Mouse (Mus musculus) CH12.LX (cell line): ENCODE results near the gene Lgi1. TPM values are rescaled to one million over a fixed set of nuclear protein-coding genes. Genes with fewer than 3 reads are reported as not detected.

Source experiments
- DNase-seq: peaks from one replicate; pipeline ENCODE4 v3.0.0-alpha.2; 2013; ENCODE audit errors: extremely low read depth
- H3K27ac ChIP-seq: 2 replicates; pipeline ENCODE4 v1.5.1; 2012; ENCODE audit warnings: low read depth, mild to moderate bottlenecking, control low read depth, moderate library complexity; ENCODE audit not compliant: insufficient read depth
- H3K27me3 ChIP-seq: replicated peaks from 2 replicates; pipeline ENCODE3; 2012; ENCODE audit warnings: inconsistent platforms
- H3K36me3 ChIP-seq, 2 experiments: replicated peaks in 1 of 2; 2 replicates each; pipeline versions ENCODE3 to v1.6.1; 2012; ENCODE audit warnings: inconsistent platforms in 1 of 2, low read length in 1 of 2, mild to moderate bottlenecking in 1 of 2, mixed read lengths in 1 of 2, moderate library complexity in 1 of 2; ENCODE audit not compliant: control insufficient read depth in 1 of 2, insufficient read depth in 1 of 2
- H3K4me1 ChIP-seq, 2 experiments: 2 replicates each; pipeline ENCODE4 v1.6.1; 2012; ENCODE audit warnings: inconsistent platforms in 1 of 2, moderate library complexity in 1 of 2; ENCODE audit not compliant: insufficient read depth in 2 of 2, control insufficient read depth in 1 of 2
- H3K4me2 ChIP-seq: 2 replicates; pipeline ENCODE4 v1.6.1; 2012; ENCODE audit warnings: low read depth, mild to moderate bottlenecking, control low read depth; ENCODE audit not compliant: poor library complexity, insufficient read depth, severe bottlenecking
- H3K4me3 ChIP-seq, 3 experiments: fragments of 150-350 bp in 1 of 3; sonication (generic) in 1 of 3; replicated peaks in 1 of 3; 2 replicates each; pipeline versions ENCODE3 to v1.5.1; 2011 to 2012; ENCODE audit warnings: low read depth in 2 of 3, low read length in 2 of 3, mild to moderate bottlenecking in 2 of 3, moderate library complexity in 2 of 3, control low read depth in 1 of 3, improper control_type of control experiment in 1 of 3, inconsistent platforms in 1 of 3, mixed read lengths in 1 of 3; ENCODE audit not compliant: poor library complexity in 1 of 3
- H3K79me2 ChIP-seq: replicated peaks from 2 replicates; pipeline ENCODE4 v1.6.1; 2012; ENCODE audit warnings: mild to moderate bottlenecking, moderate library complexity; ENCODE audit not compliant: control insufficient read depth, poor library complexity, insufficient read depth, severe bottlenecking; ENCODE audit errors: extremely low read depth
- H3K9ac ChIP-seq: 2 replicates; pipeline ENCODE4 v1.6.1; 2012; ENCODE audit warnings: low read depth, mild to moderate bottlenecking, control low read depth, moderate library complexity; ENCODE audit not compliant: insufficient read depth
- H3K9me3 ChIP-seq: replicated peaks from 2 replicates; pipeline ENCODE3; 2012; ENCODE audit warnings: low read length, inconsistent platforms, mixed read lengths
- CHD1 ChIP-seq: IDR thresholded peaks from 2 replicates; pipeline ENCODE4 v1.6.1; 2012; ENCODE audit warnings: low read depth, low read length, improper control_type of control experiment, inconsistent platforms
- CTCF ChIP-seq, 2 experiments: IDR thresholded peaks in 1 of 2; conservative IDR thresholded peaks in 1 of 2; 2 replicates each; pipeline ENCODE4 v1.5.1; 2011 to 2012; ENCODE audit warnings: low read depth in 2 of 2, low read length in 2 of 2, improper control_type of control experiment in 1 of 2, inconsistent platforms in 1 of 2, mild to moderate bottlenecking in 1 of 2, moderate library complexity in 1 of 2
- E2F4 ChIP-seq: IDR thresholded peaks from 2 replicates; pipeline ENCODE4 v1.6.1; 2011; ENCODE audit warnings: low read depth, low read length, improper control_type of control experiment; ENCODE audit not compliant: insufficient replicate concordance
- EP300 ChIP-seq: IDR thresholded peaks from 2 replicates; pipeline ENCODE4 v1.6.1; 2011; ENCODE audit warnings: low read length, improper control_type of control experiment
- ETS1 ChIP-seq: conservative IDR thresholded peaks from 2 replicates; pipeline ENCODE4 v1.6.1; 2012; ENCODE audit warnings: low read depth, mild to moderate bottlenecking, inconsistent platforms, low read length, improper control_type of control experiment, moderate library complexity
- GABPA ChIP-seq: IDR thresholded peaks from 2 replicates; pipeline ENCODE4 v1.6.1; 2012; ENCODE audit warnings: low read depth, low read length, improper control_type of control experiment, inconsistent platforms; ENCODE audit not compliant: insufficient replicate concordance
- HCFC1 ChIP-seq: IDR thresholded peaks from 2 replicates; pipeline ENCODE4 v1.6.1; 2012; ENCODE audit warnings: low read depth, mild to moderate bottlenecking, inconsistent platforms, low read length, improper control_type of control experiment
- IRF4 ChIP-seq: IDR thresholded peaks from 2 replicates; pipeline ENCODE4 v1.6.1; 2014; ENCODE audit warnings: low read depth, mild to moderate bottlenecking, inconsistent platforms, low read length, improper control_type of control experiment
- JUN ChIP-seq: IDR thresholded peaks from 2 replicates; pipeline ENCODE4 v1.6.1; 2011; ENCODE audit warnings: low read depth, mild to moderate bottlenecking, low read length, improper control_type of control experiment, moderate library complexity; ENCODE audit not compliant: insufficient read depth
- JUND ChIP-seq: conservative IDR thresholded peaks from 2 replicates; pipeline ENCODE4 v1.6.1; 2011; ENCODE audit warnings: low read depth, low read length, improper control_type of control experiment
- MAZ ChIP-seq: IDR thresholded peaks from 2 replicates; pipeline ENCODE4 v1.6.1; 2012; ENCODE audit warnings: low read depth, mild to moderate bottlenecking, inconsistent platforms, low read length, improper control_type of control experiment, moderate library complexity
- MXI1 ChIP-seq: IDR thresholded peaks from 2 replicates; pipeline ENCODE4 v1.6.1; 2011; ENCODE audit warnings: mild to moderate bottlenecking, low read depth, low read length, improper control_type of control experiment
- NELFE ChIP-seq: IDR thresholded peaks from 2 replicates; pipeline ENCODE4 v1.6.1; 2011; ENCODE audit warnings: low read depth, low read length, improper control_type of control experiment
- POLR2AphosphoS2 ChIP-seq: IDR thresholded peaks from 2 replicates; pipeline ENCODE4 v1.6.1; 2011; ENCODE audit warnings: low read depth, low read length, improper control_type of control experiment
- RAD21 ChIP-seq: IDR thresholded peaks from 2 replicates; pipeline ENCODE4 v1.6.1; 2011; ENCODE audit warnings: low read depth, mild to moderate bottlenecking, low read length, improper control_type of control experiment, moderate library complexity
- SIN3A ChIP-seq: IDR thresholded peaks from 2 replicates; pipeline ENCODE4 v1.6.1; 2012; ENCODE audit warnings: low read length, improper control_type of control experiment, inconsistent platforms
- TCF12 ChIP-seq: IDR thresholded peaks from 2 replicates; pipeline ENCODE4 v1.6.1; 2014; ENCODE audit warnings: low read depth, mild to moderate bottlenecking, inconsistent platforms, low read length, improper control_type of control experiment
- UBTF ChIP-seq: IDR thresholded peaks from 2 replicates; pipeline ENCODE4 v1.6.1; 2012; ENCODE audit warnings: low read depth, mild to moderate bottlenecking, inconsistent platforms, low read length, improper control_type of control experiment, moderate library complexity
- USF1 ChIP-seq: IDR thresholded peaks from 2 replicates; pipeline ENCODE4 v1.6.1; 2014; ENCODE audit warnings: low read depth, mild to moderate bottlenecking, inconsistent platforms, low read length, improper control_type of control experiment
- USF2 ChIP-seq: conservative IDR thresholded peaks from 2 replicates; pipeline ENCODE4 v1.6.1; 2011; ENCODE audit warnings: low read depth, low read length, improper control_type of control experiment
- ZMIZ1 ChIP-seq: IDR thresholded peaks from 2 replicates; pipeline ENCODE4 v1.6.1; 2012; ENCODE audit warnings: low read depth, mild to moderate bottlenecking, inconsistent platforms, low read length, improper control_type of control experiment
- dilution Hi-C: fragments of 300-500 bp; cut with MboI; formaldehyde crosslinking; loops from 2 replicates; pipeline ENCODE4 v1.14.3; 2020; ENCODE audit warnings: low sequenced_read_pairs; ENCODE audit not compliant: extremely low pct_unique_long_range_greater_than_20kb, extremely low pct_ligation_motif_present
- in situ Hi-C: fragments of 300-500 bp; cut with MboI; formaldehyde crosslinking; loops from 3 replicates; pipeline ENCODE4 v1.14.3; 2019; ENCODE audit warnings: low sequenced_read_pairs, low pct_ligation_motif_present, low pct_unique_long_range_greater_than_20kb, mixed read lengths
- polyA plus RNA-seq: library from polyadenylated mRNA; unstranded; fragments of >175 nt; gene quantifications from 2 replicates; pipeline ENCODE4 v1.2.1, GENCODE M21; 2012; ENCODE audit warnings: low read depth; ENCODE audit not compliant: insufficient read length
- total RNA-seq, 2 experiments: library from RNA; depleted of rRNA; stranded (reverse); fragments of 300-350 nt in 1 of 2; fragments of >200 nt in 1 of 2; gene quantifications; 2 replicates each; pipeline ENCODE4 v1.2.3; 2012 to 2014

Gene Lgi1
- total and polyA plus RNA-seq, 3 experiments: 0.20 TPM; not detected in 2

DNA sequence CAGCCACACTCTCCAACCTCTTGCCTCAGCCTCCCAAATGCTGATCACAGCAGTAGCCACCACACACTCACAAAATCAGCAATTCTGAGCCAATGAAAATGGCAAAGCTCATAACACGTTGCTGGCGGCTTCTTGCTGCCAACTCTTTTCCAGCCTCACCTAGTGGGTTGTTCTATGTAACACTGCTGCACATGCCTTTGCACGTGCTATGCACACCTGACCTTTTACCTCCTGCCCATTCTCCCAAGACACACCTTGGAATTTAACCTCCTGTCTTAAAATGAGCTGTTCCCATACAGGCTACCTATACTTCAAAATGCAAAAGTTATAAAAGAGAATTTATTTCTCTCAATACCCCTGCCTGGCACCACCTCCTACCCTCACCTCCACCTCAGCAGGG, 72.2 kb downstream of the Lgi1 start:
- Histone ChIP-seq H3K36me3 (no peaks in the 10 kb centered on the region), H3K27ac (no peak overlapping the region), H3K9me3 (no peaks in the 10 kb centered on the region), H3K4me3 (no peak overlapping the region), H3K79me2 (no peaks in the 10 kb centered on the region), H3K9ac (no peak overlapping the region), H3K27me3 (no peaks in the 10 kb centered on the region)
- dilution Hi-C loops: no loop called here
- TF ChIP-seq JUND: no peak
- no peak for TF ChIP-seq USF1
- no peak for TF ChIP-seq SIN3A
- no peak for TF ChIP-seq HCFC1
- TF ChIP-seq GABPA: no peak
- TF ChIP-seq JUN: no peak
- no peak for TF ChIP-seq TCF12
- TF ChIP-seq E2F4: no peak
- no peak for TF ChIP-seq CTCF (conservative IDR thresholded peaks at IDR 0.05 in 1 of 2, IDR thresholded peaks at IDR 0.05 in 1 of 2; ENCODE audit: low read depth in 2 of 2, low read length in 2 of 2)
- no peak for TF ChIP-seq CHD1
- no peak for TF ChIP-seq IRF4
- no peak for TF ChIP-seq UBTF
- TF ChIP-seq ETS1: no peak
- no peak for TF ChIP-seq MXI1
- TF ChIP-seq, all 38 proteins: peak for 0
- Histone ChIP-seq H3K4me1 (no peaks in the 10 kb centered on the region), H3K4me2 (no peak overlapping the region)
- no peak for DNase-seq
- in situ Hi-C loops: no loop called here

DNA sequence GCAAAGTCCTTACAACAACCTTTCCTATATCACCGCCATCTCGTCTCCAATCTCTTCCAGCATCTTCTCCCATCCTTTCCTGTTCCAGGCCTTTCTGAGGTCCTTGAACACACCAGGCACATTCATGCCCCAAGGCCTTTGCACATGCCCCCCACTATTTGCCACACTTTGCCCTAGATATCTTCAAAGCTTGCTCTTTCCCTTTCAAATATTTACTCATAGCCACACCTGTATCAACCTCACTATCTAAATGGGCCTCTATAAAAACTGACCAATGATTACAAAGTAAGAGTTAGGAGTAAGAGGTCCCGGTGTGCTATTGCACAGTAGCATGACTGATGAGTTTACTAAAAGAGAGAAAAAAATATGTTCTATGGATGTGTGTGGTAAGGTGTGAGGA, 73.0 kb downstream of the Lgi1 start:
- dilution Hi-C loops: no loop called here
- no peak overlapping the region for H3K27ac ChIP-seq
- H3K27me3 ChIP-seq: no peaks in the 10 kb centered on the region
- DNase-seq: no peak
- H3K4me2 ChIP-seq: no peak overlapping the region
- no peaks in the 10 kb centered on the region for H3K79me2 ChIP-seq
- H3K9me3 ChIP-seq: no peaks in the 10 kb centered on the region
- H3K4me1 ChIP-seq: no peaks in the 10 kb centered on the region
- no peak overlapping the region for H3K9ac ChIP-seq
- TF ChIP-seq JUND: no peak
- no peak for TF ChIP-seq NELFE
- no peak for TF ChIP-seq RAD21
- TF ChIP-seq ETS1: no peak
- no peak for TF ChIP-seq ZMIZ1
- TF ChIP-seq POLR2AphosphoS2: no peak
- no peak for TF ChIP-seq MAZ
- TF ChIP-seq USF2: no peak
- no peak for TF ChIP-seq EP300
- TF ChIP-seq UBTF: no peak
- no peak for TF ChIP-seq TCF12
- TF ChIP-seq E2F4: no peak
- no peak for TF ChIP-seq IRF4
- TF ChIP-seq CTCF (conservative IDR thresholded peaks at IDR 0.05 in 1 of 2, IDR thresholded peaks at IDR 0.05 in 1 of 2; ENCODE audit: low read depth in 2 of 2, low read length in 2 of 2): no peak
- no peaks in the 10 kb centered on the region for H3K36me3 ChIP-seq
- H3K4me3 ChIP-seq: no peak overlapping the region
- in situ Hi-C loops: no loop called here
